Mouse (Mus musculus): ENCODE measurements around the gene Nfkbil1. TPM values are rescaled to one million over a fixed set of nuclear protein-coding genes. Genes with fewer than 3 reads are reported as not detected.

The Nfkbil1 gene
- total and polyA plus RNA-seq, 3 experiments = 15.2 to 25.9 (median 22.0) TPM

DNA sequence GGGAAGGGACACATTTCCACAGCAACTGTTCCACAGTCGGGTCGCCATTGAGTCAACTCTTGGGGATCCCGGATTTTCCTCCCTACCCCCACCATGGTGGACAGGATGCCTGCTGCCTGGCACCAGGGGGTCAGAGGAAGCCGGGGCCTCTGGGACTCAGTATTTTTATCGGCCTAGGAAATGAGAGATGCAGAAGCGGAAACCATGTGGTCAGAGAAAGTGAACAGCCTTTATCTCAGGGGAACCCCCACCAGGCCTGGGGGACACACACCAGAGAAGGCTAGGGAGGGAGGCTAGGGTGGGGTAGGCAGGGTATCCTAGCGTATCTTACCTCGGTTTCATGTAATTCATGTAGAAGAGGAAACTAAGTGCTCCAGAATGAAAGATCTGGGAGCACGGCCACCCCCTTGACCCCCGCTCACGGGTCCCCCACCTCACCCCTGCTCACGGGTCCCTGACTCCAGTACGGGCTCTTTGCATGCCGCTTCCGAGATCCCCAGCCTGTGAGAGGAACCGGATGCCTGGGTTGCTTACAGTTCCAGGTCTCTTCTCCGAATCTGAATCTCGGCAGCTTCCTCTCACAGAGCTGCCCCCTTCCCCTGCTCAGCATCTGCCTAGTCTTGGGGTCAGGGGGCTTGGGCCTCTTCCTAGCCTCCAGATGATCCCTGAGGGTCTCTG is 16.9 kb downstream of the Nfkbil1 start:
- in situ Hi-C loops (cut with MboI; ENCODE audit: low pct_ligation_motif_present, low pct_unique_long_range_greater_than_20kb, low sequenced_read_pairs) = no loop called here
- H3K4me2 ChIP-seq (ENCODE audit: insufficient read depth, low read depth, poor library complexity, severe bottlenecking) = peak overlapping the region; percentile 87

DNA sequence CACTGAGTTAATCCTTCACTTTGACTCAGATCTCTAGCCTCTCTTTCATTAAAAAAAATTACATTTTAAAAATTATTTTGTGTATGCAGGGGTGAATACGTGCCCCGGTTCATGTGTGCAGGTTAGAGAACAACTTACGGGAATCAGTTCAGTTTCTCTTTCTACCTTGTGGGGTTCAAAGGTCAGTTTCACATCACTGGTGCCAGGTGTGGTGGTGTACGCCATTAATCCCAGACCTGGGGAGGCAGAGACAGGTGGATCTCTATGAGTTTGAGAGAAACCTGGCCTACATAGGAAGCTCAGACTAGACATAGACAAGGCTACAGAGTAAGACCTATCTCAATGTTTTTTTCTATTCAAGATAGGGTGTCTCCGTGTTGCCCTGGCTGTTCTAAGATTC is 22.5 kb downstream of the Nfkbil1 start:
- in situ Hi-C loops (cut with MboI; ENCODE audit: low pct_ligation_motif_present, low pct_unique_long_range_greater_than_20kb, low sequenced_read_pairs) = no loop called here

More for the DNA sequence above, 16.9 kb downstream of the Nfkbil1 start:
- Histone ChIP-seq H3K79me2 (replicated peaks; ENCODE audit: control insufficient read depth, extremely low read depth, insufficient read depth, poor library complexity, severe bottlenecking) (no peaks in the 10 kb centered on the region), H3K27ac (ENCODE audit: insufficient read depth, low read depth) (peak overlapping the region; percentile 92), H3K27me3 (replicated peaks) (no peaks in the 10 kb centered on the region), H3K36me3 (replicated peaks in 1 of 2; ENCODE audit: control insufficient read depth in 1 of 2, insufficient read depth in 1 of 2, low read length in 1 of 2) (peaks cover 23 to 32% of the 10 kb centered on the region in 2 experiments), H3K9ac (ENCODE audit: insufficient read depth, low read depth) (peak overlapping the region; percentile 41; the same call in 1 of the 2 replicates), H3K4me1 (ENCODE audit: control insufficient read depth in 1 of 2, insufficient read depth in 2 of 2) (peaks cover 33 to 80% of the 10 kb centered on the region in 2 experiments), H3K9me3 (replicated peaks; ENCODE audit: low read length) (no peaks in the 10 kb centered on the region), H3K4me3 (replicated peaks in 1 of 3; ENCODE audit: low read depth in 2 of 3, low read length in 2 of 3, poor library complexity in 1 of 3) (peak overlapping the region in 1 of 3 experiments; percentile 19)
- dilution Hi-C loops (cut with MboI; ENCODE audit: extremely low pct_ligation_motif_present, extremely low pct_unique_long_range_greater_than_20kb, low sequenced_read_pairs) = no loop called here
- TF ChIP-seq E2F4 (IDR thresholded peaks at IDR 0.05; ENCODE audit: insufficient replicate concordance, low read depth, low read length) = no peak
- TF ChIP-seq CHD2 (IDR thresholded peaks at IDR 0.05; ENCODE audit: low read length) = peak; percentile 60
- TF ChIP-seq ETS1 (conservative IDR thresholded peaks at IDR 0.05; ENCODE audit: low read depth, low read length) = peak; percentile 85
- TF ChIP-seq ZNF384 (IDR thresholded peaks at IDR 0.05; ENCODE audit: low read depth, low read length) = no peak
- peak; percentile 43; the same call in 1 of the 2 replicates for TF ChIP-seq MAX (IDR thresholded peaks at IDR 0.05; ENCODE audit: low read length)
- TF ChIP-seq MXI1 (IDR thresholded peaks at IDR 0.05; ENCODE audit: low read depth, low read length) = no peak
- TF ChIP-seq POLR2AphosphoS2 (IDR thresholded peaks at IDR 0.05; ENCODE audit: low read depth, low read length) = no peak
- peak; percentile 64; the same call in 1 of the 2 replicates for TF ChIP-seq TCF12 (IDR thresholded peaks at IDR 0.05; ENCODE audit: low read depth, low read length)
- no peak for TF ChIP-seq JUN (IDR thresholded peaks at IDR 0.05; ENCODE audit: insufficient read depth, low read depth, low read length)
- TF ChIP-seq TBP (conservative IDR thresholded peaks at IDR 0.05; ENCODE audit: low read depth, low read length) = no peak
- no peak; the same call in 1 of the 2 replicates for TF ChIP-seq MYC (IDR thresholded peaks at IDR 0.05; ENCODE audit: low read depth, low read length)
- TF ChIP-seq RCOR1 (conservative IDR thresholded peaks at IDR 0.05; ENCODE audit: low read depth, low read length) = peak; percentile 61; the same call in 1 of the 2 replicates
- no peak for TF ChIP-seq RAD21 (IDR thresholded peaks at IDR 0.05; ENCODE audit: low read depth, low read length)
- TF ChIP-seq MAZ (IDR thresholded peaks at IDR 0.05; ENCODE audit: low read depth, low read length) = peak; percentile 37; the same call in 1 of the 2 replicates
- TF ChIP-seq IRF4 (IDR thresholded peaks at IDR 0.05; ENCODE audit: low read depth, low read length) = peak; percentile 77
- 0 out of 2 replicates have a peak, but pooled peaks have one; percentile 29 for TF ChIP-seq KAT2A (IDR thresholded peaks at IDR 0.05; ENCODE audit: insufficient replicate concordance, low read length)
- no peak for TF ChIP-seq ZKSCAN1 (IDR thresholded peaks at IDR 0.05; ENCODE audit: borderline replicate concordance, low read depth, low read length)
- TF ChIP-seq ZMIZ1 (IDR thresholded peaks at IDR 0.05; ENCODE audit: low read depth, low read length) = no peak
- TF ChIP-seq EP300 (IDR thresholded peaks at IDR 0.05; ENCODE audit: low read length) = peak; percentile 56
- peak; percentile 78 for TF ChIP-seq BHLHE40 (IDR thresholded peaks at IDR 0.05; ENCODE audit: low read depth, low read length)
- TF ChIP-seq MEF2A (IDR thresholded peaks at IDR 0.05; ENCODE audit: borderline replicate concordance, low read depth, low read length) = peak; percentile 79
- no peak for TF ChIP-seq PAX5 (IDR thresholded peaks at IDR 0.05; ENCODE audit: low read length)
- peak; percentile 62; the same call in 1 of the 2 replicates for TF ChIP-seq MAFK (IDR thresholded peaks at IDR 0.05; ENCODE audit: insufficient replicate concordance, low read length)
- TF ChIP-seq ELF1 (IDR thresholded peaks at IDR 0.05; ENCODE audit: low read depth, low read length) = no peak
- DNase-seq (ENCODE audit: extremely low read depth) = peak; percentile 83

More for the DNA sequence above, 22.5 kb downstream of the Nfkbil1 start:
- no peak for DNase-seq (ENCODE audit: extremely low read depth)
- dilution Hi-C loops (cut with MboI; ENCODE audit: extremely low pct_ligation_motif_present, extremely low pct_unique_long_range_greater_than_20kb, low sequenced_read_pairs) = no loop called here
- H3K36me3 ChIP-seq (replicated peaks in 1 of 2; ENCODE audit: control insufficient read depth in 1 of 2, insufficient read depth in 1 of 2, low read length in 1 of 2) = no peaks in the 10 kb centered on the region
- no peak overlapping the region for H3K9ac ChIP-seq (ENCODE audit: insufficient read depth, low read depth)
- peaks cover 31 to 76% of the 10 kb centered on the region in 2 experiments for H3K4me1 ChIP-seq (ENCODE audit: control insufficient read depth in 1 of 2, insufficient read depth in 2 of 2)
- no peaks in the 10 kb centered on the region for H3K9me3 ChIP-seq (replicated peaks; ENCODE audit: low read length)
- H3K4me3 ChIP-seq (replicated peaks in 1 of 3; ENCODE audit: low read depth in 2 of 3, low read length in 2 of 3, poor library complexity in 1 of 3) = no peak overlapping the region
- H3K4me2 ChIP-seq (ENCODE audit: insufficient read depth, low read depth, poor library complexity, severe bottlenecking) = no peak overlapping the region
- no peak overlapping the region for H3K27ac ChIP-seq (ENCODE audit: insufficient read depth, low read depth)
- H3K79me2 ChIP-seq (replicated peaks; ENCODE audit: control insufficient read depth, extremely low read depth, insufficient read depth, poor library complexity, severe bottlenecking) = no peaks in the 10 kb centered on the region
- TF ChIP-seq IRF4 (IDR thresholded peaks at IDR 0.05; ENCODE audit: low read depth, low read length) (no peak), KAT2A (IDR thresholded peaks at IDR 0.05; ENCODE audit: insufficient replicate concordance, low read length) (no peak), TBP (conservative IDR thresholded peaks at IDR 0.05; ENCODE audit: low read depth, low read length) (no peak), BHLHE40 (IDR thresholded peaks at IDR 0.05; ENCODE audit: low read depth, low read length) (no peak), EP300 (IDR thresholded peaks at IDR 0.05; ENCODE audit: low read length) (no peak), ELF1 (IDR thresholded peaks at IDR 0.05; ENCODE audit: low read depth, low read length) (no peak), POLR2A (IDR thresholded peaks at IDR 0.05; ENCODE audit: low read depth, low read length) (no peak), MEF2A (IDR thresholded peaks at IDR 0.05; ENCODE audit: borderline replicate concordance, low read depth, low read length) (no peak)
- H3K27me3 ChIP-seq (replicated peaks) = no peaks in the 10 kb centered on the region
